Mouse (Mus musculus) CH12.LX (cell line): ENCODE measurements at regions not wholly inside any gene's neighbourhood (a gene's known extent, or its start where the extent isn't known, plus 50 kb on each side); places are given as distances from the start of the nearest gene placed in this dataset.

ENCODE experiments used
- HCFC1 ChIP-seq: IDR thresholded peaks from 2 replicates; pipeline ENCODE4 v1.6.1; 2012; ENCODE audit warnings: low read depth, mild to moderate bottlenecking, inconsistent platforms, low read length, improper control_type of control experiment
- POLR2A ChIP-seq: IDR thresholded peaks from 2 replicates; pipeline ENCODE4 v1.6.1; 2011; ENCODE audit warnings: low read depth, mild to moderate bottlenecking, improper control_type of control experiment, low read length
- RCOR1 ChIP-seq: conservative IDR thresholded peaks from 2 replicates; pipeline ENCODE4 v1.6.1; 2012; ENCODE audit warnings: low read depth, mild to moderate bottlenecking, inconsistent platforms, low read length, improper control_type of control experiment

GRCm38 (mm10) chr2:172756472-172756860 is 183.7 kb downstream of the Bmp7 start:
- TF ChIP-seq HCFC1 (no peak), RCOR1 (no peak), POLR2A (no peak)
